Mouse (Mus musculus) liver, embryonic 14.5 days (tissue): ENCODE data around the gene Mad2l2.

Experiments used
- CTCF ChIP-seq: IDR thresholded peaks from 2 replicates; pipeline ENCODE4 v1.5.1; 2016; ENCODE audit warnings: antibody characterized with exemption, low read depth, control low read depth
- EP300 ChIP-seq: IDR thresholded peaks from 2 replicates; pipeline ENCODE4 v1.6.1; 2016; ENCODE audit warnings: antibody characterized with exemption, low read depth

GRCm38 (mm10) chr4:148121982-148122693 is 8.0 kb upstream of the Mad2l2 start:
- TF ChIP-seq CTCF (no peak), EP300 (no peak)
